Mouse (Mus musculus): Measurements from ENCODE around the gene Rad9b.
A peak's percentile ranks its signal among the peaks of the same experiment; 100 is the strongest.
"Not testable (repeated sequence)": the region's sequence is repeated elsewhere in the genome, so short reads cannot be mapped to it uniquely, and the experiment has no call there.

The Rad9b gene

GRCm38 (mm10) chr5:122371591-122372191 is 17.7 kb upstream of the Rad9b start, which contains the start of gene Gpn3:
Gpn3 (plus strand) TSS chr5:122371876.
- peak; percentile 30 for DNase-seq (ENCODE audit: low spot score)

GRCm38 (mm10) chr5:122354492-122355067 is 547 bp upstream of the Rad9b start:
- no peak for DNase-seq (ENCODE audit: low spot score)

DNA sequence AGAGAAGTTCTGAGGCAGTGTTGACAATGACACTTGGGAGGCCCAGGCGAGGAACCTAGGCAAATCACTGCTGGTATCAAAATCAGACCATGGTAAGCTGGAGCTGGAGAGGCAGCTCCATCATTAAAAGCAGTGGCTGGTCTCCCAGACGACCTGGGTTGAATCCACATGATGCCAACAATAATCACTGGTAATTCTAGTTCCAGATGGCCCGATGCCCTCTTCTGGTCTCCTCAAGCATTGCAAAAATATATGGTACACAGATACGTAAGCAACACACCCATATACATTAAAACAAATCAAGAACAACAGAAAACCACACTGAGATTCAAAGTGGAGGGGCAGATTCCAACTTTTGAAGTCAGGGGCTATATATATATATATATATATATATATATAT is 8.3 kb downstream of the Rad9b start:
- DNase-seq (ENCODE audit: low spot score), result no peak

DNA sequence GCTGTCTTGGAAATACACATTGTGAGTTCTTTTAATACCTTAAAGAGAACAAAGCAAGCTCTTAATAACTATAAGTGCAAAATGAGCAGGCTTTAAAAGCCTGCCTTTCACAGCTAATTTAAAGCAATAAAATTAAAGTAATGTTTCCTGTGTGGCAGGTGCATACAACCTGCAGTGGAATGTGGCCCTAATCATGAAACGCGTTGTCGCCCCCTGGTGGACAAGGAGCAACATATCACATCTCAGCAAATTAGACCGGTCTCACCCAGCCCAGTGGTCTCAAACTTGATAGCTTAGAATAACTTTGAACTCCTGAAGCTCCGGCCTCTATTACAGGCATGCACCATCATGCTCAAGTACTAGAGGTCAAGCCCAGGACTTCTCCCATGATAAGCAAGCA is 9.8 kb downstream of the Rad9b start:
- peak; percentile 74 for DNase-seq (ENCODE audit: low spot score)

DNA sequence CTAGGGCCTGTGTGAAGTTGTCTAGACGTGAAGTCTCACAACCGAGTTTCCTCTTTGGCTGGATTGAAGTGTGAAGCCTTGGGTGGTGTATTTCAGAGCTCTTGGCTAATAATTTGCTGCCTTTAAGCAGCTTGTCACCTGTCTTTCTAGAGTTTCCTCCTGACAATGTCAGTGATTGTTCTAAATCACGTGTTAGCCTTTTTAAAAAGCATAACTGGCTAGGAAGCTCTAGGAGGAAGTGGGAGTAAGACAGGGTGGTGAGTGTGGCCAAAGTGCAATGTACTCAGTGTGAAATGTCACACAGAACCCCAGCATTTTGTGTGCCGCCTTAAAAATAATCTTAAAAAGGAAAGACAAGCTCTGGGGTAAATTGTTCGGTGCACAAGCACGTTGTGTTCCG is 10.3 kb downstream of the Rad9b start:
- DNase-seq (ENCODE audit: low spot score), result no peak

- no peak for DNase-seq (ENCODE audit: low spot score)
Measured at GRCm38 (mm10) chr5:122342874-122343273, 11.2 kb downstream of the Rad9b start.

- no peak for DNase-seq (ENCODE audit: low spot score)
Measured at GRCm38 (mm10) chr5:122336554-122337294, 17.3 kb downstream of the Rad9b start.

GRCm38 (mm10) chr5:122334682-122335081 is 19.4 kb downstream of the Rad9b start:
- no peak for DNase-seq (ENCODE audit: low spot score)

- no peak for DNase-seq (ENCODE audit: low spot score)
Measured at GRCm38 (mm10) chr5:122330269-122330668, 23.8 kb downstream of the Rad9b start.

- DNase-seq (ENCODE audit: low spot score), result no peak
Measured at GRCm38 (mm10) chr5:122327283-122327682, 26.8 kb downstream of the Rad9b start.

GRCm38 (mm10) chr5:122325477-122325876 is 28.6 kb downstream of the Rad9b start:
- no peak for DNase-seq (ENCODE audit: low spot score)

DNA sequence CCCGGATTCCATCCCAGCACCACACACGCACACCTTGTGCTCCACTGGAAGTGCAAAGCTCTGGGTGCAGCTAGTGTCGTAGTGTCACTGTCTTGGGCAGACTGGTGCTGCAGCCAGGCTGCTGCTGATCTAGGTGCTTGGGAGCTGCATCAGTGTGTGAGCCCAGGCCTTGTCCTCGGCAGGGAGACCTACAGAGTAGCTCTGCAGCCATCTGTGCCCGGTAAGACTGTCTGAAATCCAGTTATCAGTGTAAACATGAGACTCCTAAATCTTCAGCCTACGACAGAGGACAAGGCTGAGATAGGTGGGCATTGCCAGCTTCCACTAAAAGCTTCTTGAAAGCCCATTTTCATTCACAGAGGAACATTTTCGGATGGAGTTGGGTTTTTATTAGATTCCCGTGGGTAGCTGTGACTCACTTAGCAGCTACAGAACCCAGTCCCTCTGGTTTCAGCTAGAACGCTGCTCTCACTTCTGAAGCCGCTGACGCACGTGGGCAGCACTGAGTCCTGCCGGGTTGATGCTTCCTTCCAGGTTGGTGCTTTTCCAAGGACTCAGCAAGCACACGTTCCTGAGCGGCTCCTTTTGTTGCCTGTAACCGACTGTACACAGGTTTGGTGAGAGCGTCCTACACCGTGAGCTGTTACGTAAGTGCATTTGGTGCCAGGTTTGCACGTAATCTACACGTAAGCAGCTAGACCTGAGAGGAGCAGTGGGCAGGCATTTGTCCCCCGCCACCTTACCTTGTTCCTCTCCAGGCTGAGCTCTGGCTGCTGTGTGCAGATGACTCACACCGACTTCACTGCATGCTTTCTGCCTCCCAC is 29.2 kb downstream of the Rad9b start:
- no peak for DNase-seq (ENCODE audit: low spot score)

DNA sequence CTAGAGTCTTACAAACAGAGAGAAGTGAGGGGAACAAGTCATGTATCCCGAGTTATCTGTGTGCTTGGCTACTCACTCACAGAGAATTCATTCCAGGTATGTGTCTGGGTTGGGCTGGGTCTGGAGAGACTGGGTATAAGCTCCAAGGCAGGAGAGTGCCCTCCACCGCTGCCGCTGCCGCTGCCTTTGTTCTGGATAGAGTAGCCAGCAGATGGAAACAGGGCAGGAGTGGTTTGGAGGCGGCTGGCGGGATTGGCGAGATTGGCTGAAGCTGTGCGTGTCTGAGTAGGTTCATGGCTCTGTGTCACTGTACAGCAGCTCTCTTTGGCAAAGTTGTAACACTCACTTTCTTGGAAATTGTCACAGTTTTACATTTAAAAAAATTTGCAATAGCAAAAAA is 30.5 kb downstream of the Rad9b start:
- no peak for DNase-seq (ENCODE audit: low spot score)

DNA sequence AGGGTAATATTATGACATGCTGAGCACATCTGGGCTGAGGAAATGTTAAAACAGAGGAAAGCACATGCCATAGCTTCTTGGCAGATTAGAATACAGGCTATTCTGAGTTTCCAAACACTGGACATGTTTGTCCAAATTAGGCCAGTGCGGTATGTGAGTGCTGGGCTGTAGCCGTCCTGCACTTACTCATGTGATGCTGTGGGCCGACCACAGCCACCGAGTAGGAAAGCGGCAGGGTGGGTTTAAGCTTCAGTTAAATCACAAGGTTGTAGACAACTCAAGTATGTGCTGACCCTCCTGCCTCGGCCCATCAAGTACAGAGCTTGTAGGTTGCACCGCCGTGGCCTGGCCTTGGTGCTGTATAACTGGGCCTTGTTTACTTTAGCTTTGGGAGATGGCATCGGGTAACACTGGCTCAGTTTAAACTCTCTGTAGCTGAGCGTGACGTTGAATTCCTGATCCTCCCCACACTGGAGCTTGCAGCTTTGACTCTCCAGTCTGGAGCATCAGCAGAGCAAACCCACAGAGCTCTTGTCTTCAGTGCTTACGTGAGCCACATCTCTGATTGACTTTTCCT is 33.7 kb downstream of the Rad9b start:
- DNase-seq (ENCODE audit: low spot score), result no peak

GRCm38 (mm10) chr5:122319474-122320204 is 34.4 kb downstream of the Rad9b start:
- DNase-seq (ENCODE audit: low spot score), result no peak

- DNase-seq (ENCODE audit: low spot score), result not testable (repeated sequence)
Measured at GRCm38 (mm10) chr5:122318976-122319375, 35.1 kb downstream of the Rad9b start.

DNA sequence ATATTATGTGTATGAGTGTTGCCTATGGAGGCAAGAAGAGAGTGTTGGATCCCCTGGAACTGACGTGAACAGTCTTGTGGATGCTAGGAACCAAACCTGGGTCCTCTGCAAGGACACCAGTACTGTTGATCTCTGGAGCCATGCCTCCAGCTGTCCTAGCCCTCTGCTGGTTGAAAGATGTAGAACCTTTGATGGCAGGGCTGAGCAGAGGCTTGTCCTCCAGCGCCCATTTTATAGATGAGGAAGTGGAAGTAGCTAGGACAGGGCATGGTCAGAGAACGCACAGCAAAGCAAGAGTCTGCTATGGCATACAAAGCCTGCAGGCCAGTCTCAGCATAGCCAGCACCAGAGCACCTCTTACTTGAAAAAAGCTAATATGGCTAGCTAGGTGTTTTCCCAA is 35.9 kb downstream of the Rad9b start:
- DNase-seq (ENCODE audit: low spot score), result peak; percentile 14

DNA sequence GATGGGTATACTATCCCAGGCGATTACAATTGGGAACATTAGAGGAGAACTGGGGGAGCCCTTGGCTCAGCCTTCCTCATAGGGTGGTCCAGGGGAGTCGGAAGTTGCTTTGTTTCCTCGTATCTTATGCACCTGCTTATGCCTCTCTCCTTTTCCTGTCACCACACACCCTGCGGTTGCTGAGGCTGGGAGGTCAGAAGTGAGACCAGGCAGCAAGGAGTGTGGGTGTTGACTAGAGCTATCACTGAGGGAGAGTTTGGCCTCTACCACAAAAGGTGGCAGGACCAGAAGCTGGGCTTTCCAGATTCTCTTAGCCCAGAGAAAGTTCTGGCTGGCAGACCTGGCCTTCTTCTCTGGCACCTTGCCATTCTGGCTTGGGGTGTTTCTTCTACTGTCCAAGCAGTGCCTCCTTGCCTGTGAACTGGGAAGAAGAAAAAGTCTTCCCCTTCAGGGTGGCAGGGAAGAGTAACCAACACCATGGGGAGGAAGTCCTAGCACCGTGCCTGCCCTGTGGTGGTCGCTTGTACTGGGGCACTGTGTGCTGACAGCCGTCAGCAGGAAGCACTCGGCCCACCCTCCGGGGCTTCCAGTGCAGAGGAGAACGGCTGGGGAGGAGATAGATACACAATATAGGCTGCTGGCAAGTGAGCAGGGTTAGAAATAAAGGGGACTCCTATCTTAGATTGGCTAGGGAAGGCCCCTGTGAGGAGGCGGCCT is 36.5 kb downstream of the Rad9b start:
- no peak for DNase-seq (ENCODE audit: low spot score)

DNA sequence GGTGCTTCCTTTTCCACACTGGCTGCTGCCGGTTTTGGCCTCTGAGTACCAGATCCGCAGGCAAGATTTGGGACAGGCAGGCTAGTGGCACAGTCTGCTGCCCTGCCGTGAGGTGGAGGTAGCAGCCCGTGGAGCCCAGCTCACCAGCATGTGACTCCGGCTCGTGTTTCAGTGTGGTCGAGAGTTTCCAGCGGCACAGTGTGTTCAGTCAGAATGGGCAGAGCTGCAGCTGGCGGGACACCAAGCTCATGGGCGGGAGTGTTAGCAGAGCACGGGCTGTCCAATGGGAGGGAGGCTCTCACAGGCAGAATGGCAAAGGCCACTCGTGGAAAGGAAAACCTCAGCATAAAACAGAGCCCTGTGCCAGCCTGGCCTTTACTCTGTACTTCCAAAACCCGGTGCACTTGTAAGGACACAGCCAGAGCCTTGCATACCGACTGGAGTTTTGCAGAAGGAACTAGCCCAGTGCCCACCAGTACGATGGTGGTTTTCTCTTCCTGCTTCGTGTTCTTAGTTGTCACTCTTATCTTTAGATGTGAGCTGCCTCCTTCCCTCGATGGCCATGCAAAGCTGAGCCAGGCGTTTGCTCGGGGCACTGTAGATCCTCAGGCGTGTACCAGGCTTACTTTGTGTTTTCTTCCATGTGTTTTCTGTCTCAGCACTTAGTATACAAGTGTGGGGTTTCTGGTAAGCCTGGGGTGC is 38.9 kb downstream of the Rad9b start:
- DNase-seq (ENCODE audit: low spot score), result no peak
